Mouse (Mus musculus) forelimb bud, embryonic 11.5 days (tissue): ENCODE measurements at regions not wholly inside any gene's neighbourhood (a gene's known extent, or its start where the extent isn't known, plus 50 kb on each side); places are given as distances from the start of the nearest gene placed in this dataset.

Experiments used
- DNase-seq: peaks from one replicate; pipeline ENCODE4 v3.0.0-alpha.2; 2012; ENCODE audit warnings: low read depth, low spot score

- no peak for DNase-seq
These were observed 471.1 kb downstream of the Nfib start for GRCm38 (mm10) chr4:82234443-82234842.

- peak; percentile 73 for DNase-seq
These were observed 479.1 kb downstream of the Nfib start for GRCm38 (mm10) chr4:82226197-82227119.

GRCm38 (mm10) chr4:82220724-82221123 lies 484.8 kb downstream of the Nfib start:
- DNase-seq, result peak; percentile 59

GRCm38 (mm10) chr4:82220120-82220714 lies 485.3 kb downstream of the Nfib start:
- no peak for DNase-seq

GRCm38 (mm10) chr4:82218616-82219015 lies 486.9 kb downstream of the Nfib start:
- no peak for DNase-seq

GRCm38 (mm10) chr4:82207031-82207430 lies 498.5 kb downstream of the Nfib start:
- DNase-seq, result no peak

GRCm38 (mm10) chr4:82200306-82200705 lies 505.2 kb downstream of the Nfib start:
- DNase-seq, result no peak

- no peak for DNase-seq
These were observed 506.4 kb downstream of the Nfib start for GRCm38 (mm10) chr4:82199118-82199517.

GRCm38 (mm10) chr4:82197611-82198010 lies 507.9 kb downstream of the Nfib start:
- no peak for DNase-seq

- no peak for DNase-seq
These were observed 509.4 kb downstream of the Nfib start for GRCm38 (mm10) chr4:82196024-82196647.

GRCm38 (mm10) chr4:82193905-82194304 lies 511.6 kb downstream of the Nfib start:
- DNase-seq, result no peak

- DNase-seq, result no peak
These were observed 518.7 kb downstream of the Nfib start for GRCm38 (mm10) chr4:82186892-82187291.

GRCm38 (mm10) chr4:82183974-82184373 lies 521.6 kb downstream of the Nfib start:
- no peak for DNase-seq

GRCm38 (mm10) chr4:82178112-82178511 lies 527.4 kb downstream of the Nfib start:
- DNase-seq, result no peak

- no peak for DNase-seq
These were observed 528.8 kb downstream of the Nfib start for GRCm38 (mm10) chr4:82176723-82177122.

GRCm38 (mm10) chr4:82173461-82174085 lies 532.0 kb downstream of the Nfib start:
- no peak for DNase-seq

GRCm38 (mm10) chr4:82170930-82171329 lies 534.6 kb downstream of the Nfib start:
- no peak for DNase-seq

- DNase-seq, result no peak
These were observed 537.5 kb downstream of the Nfib start for GRCm38 (mm10) chr4:82168032-82168431.

- no peak for DNase-seq
These were observed 538.2 kb downstream of the Nfib start for GRCm38 (mm10) chr4:82167396-82167795.

GRCm38 (mm10) chr4:82166826-82167225 lies 538.7 kb downstream of the Nfib start:
- no peak for DNase-seq

GRCm38 (mm10) chr4:82166087-82166486 lies 539.5 kb downstream of the Nfib start:
- DNase-seq, result no peak

- DNase-seq, result no peak
These were observed 541.5 kb downstream of the Nfib start for GRCm38 (mm10) chr4:82164058-82164457.
